Mouse (Mus musculus) neural tube, embryonic 14.5 days (tissue): ENCODE measurements around the gene Tspan32. TPM values are rescaled to one million over a fixed set of nuclear protein-coding genes. Genes with fewer than 3 reads are reported as not detected.

ENCODE experiments used
- ATAC-seq: fragments of 200-750 bp; cut with Nextera tagmentation; 2 replicates; pipeline ENCODE4 v1.8.0; 2017; ENCODE audit warnings: low read depth, mild to moderate bottlenecking, moderate TSS enrichment, moderate library complexity
- H3K27ac ChIP-seq: fragments of 300-500 bp; sonication (generic); 2 replicates; pipeline ENCODE4 v1.5.1; 2014; ENCODE audit warnings: low read depth, mild to moderate bottlenecking, control low read depth, low read length, moderate library complexity, mixed read lengths
- H3K27me3 ChIP-seq: fragments of 300-500 bp; sonication (generic); 2 replicates; pipeline ENCODE4 v1.6.1; 2014; ENCODE audit warnings: low read length; ENCODE audit not compliant: control insufficient read depth, insufficient read depth
- H3K36me3 ChIP-seq: fragments of 300-500 bp; sonication (generic); 2 replicates; pipeline ENCODE4 v1.6.1; 2014; ENCODE audit warnings: low read length, mixed read lengths; ENCODE audit not compliant: control insufficient read depth, insufficient read depth
- H3K4me1 ChIP-seq: fragments of 300-500 bp; sonication (generic); 2 replicates; pipeline ENCODE4 v1.6.1; 2014; ENCODE audit warnings: low read length; ENCODE audit not compliant: control insufficient read depth, insufficient read depth
- H3K4me2 ChIP-seq: fragments of 300-500 bp; sonication (generic); 2 replicates; pipeline ENCODE4 v1.6.1; 2014; ENCODE audit warnings: mild to moderate bottlenecking, low read depth, low read length, control low read depth
- H3K4me3 ChIP-seq: fragments of 300-500 bp; sonication (generic); 2 replicates; pipeline ENCODE4 v1.5.1; 2014; ENCODE audit warnings: low read depth, low read length, control low read depth, mixed read lengths
- H3K9ac ChIP-seq: fragments of 300-500 bp; sonication (generic); replicated peaks from 2 replicates; pipeline ENCODE4 v1.6.1; 2014; ENCODE audit warnings: low read depth, mild to moderate bottlenecking, control low read depth, low read length, mixed read lengths
- H3K9me3 ChIP-seq: fragments of 300-500 bp; sonication (generic); 2 replicates; pipeline ENCODE4 v1.6.1; 2016; ENCODE audit warnings: low read length; ENCODE audit not compliant: control insufficient read depth
- WGBS: fragments of 180-500 bp; shearing (Covaris S2); extraction: QIAGEN DNeasy Blood & Tissue Kit; methylation state at CpG from one replicate; pipeline ENCODE4 v1.1.7; 2014; 5-methylcytosine and 5-hydroxymethylcytosine counted together
- polyA plus RNA-seq: library from polyadenylated mRNA; unstranded; fragments of >200 nt; fragmentation: Nextera tagmentation; extraction: Ambion mirVana; gene quantifications from 2 replicates; pipeline ENCODE4 v1.2.1, GENCODE M21; 2014

Gene Tspan32
- polyA plus RNA-seq, 1 experiment from 2014 or later: 0.62 TPM

DNA sequence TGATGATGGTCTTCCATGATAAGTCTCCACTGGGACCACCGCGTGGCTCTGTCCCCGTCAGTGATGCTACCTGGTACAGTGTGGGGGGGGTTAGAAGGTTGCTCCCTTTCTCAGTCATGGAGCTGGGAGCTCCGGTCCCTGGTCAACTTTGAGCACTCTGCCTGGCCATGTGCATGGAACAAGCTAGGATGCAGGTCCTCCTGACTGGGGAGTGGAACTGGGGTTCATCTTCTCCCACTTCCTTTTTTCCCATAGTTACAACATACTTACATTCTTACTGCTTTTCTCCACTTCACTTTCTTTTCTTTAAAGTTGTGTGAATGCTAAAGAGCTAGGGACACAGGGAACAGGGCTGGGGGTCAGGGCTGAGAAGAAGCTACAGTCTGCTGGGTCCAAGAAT lies 19.7 kb upstream of the Tspan32 start:
- Histone ChIP-seq H3K4me2 (no peak overlapping the region), H3K9me3 (no peaks in the 10 kb centered on the region), H3K36me3 (no peaks in the 10 kb centered on the region), H3K4me3 (no peak overlapping the region), H3K27ac (no peak overlapping the region), H3K4me1 (no peaks in the 10 kb centered on the region), H3K9ac (no peak overlapping the region), H3K27me3 (no peaks in the 10 kb centered on the region)
- no peak for ATAC-seq
- 96% methylated on average over 4 of the region's 4 CpGs for WGBS

DNA sequence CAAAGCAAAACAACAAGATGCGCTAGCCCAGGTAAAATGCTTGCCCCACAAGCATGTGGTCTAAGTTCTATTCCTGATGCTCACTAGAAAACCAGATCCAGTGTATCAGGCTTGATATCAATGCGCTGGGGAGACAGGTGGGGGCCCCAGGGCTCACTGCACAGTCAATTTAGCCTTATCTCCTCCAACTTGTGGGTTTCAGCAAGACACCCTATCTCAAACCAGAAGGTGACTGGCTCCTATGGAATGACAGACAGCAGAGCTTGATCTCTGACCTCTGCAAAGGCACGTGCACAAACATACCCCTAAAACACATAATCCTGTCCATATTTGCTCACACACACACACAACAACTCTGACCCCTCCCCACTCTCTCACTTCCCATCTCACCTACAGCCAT lies 17.1 kb upstream of the Tspan32 start:
- Histone ChIP-seq H3K36me3 (no peaks in the 10 kb centered on the region), H3K4me2 (no peak overlapping the region), H3K4me3 (no peak overlapping the region), H3K4me1 (no peaks in the 10 kb centered on the region), H3K27ac (no peak overlapping the region), H3K9ac (no peak overlapping the region), H3K27me3 (no peaks in the 10 kb centered on the region), H3K9me3 (no peaks in the 10 kb centered on the region)
- 92% methylated on average over 3 of the region's 3 CpGs for WGBS
- ATAC-seq: no peak

DNA sequence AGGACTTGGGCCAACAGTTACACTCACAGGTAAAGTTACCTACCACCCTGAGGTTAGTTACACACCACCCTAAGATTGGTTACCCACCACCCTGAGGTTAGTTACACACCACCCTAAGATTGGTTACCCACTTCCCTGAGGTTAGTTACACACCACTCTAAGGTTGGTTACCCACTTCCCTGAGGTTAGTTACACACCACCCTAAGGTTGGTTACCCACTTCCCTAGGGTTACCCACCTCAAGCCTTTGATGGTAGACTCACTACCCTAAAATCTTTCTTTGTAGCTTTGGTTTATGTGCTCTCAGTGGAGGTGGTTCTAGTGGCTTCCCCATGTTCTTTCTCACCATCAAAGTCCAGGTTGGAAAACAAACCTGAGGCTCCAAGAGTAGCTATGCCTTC lies 9.8 kb upstream of the Tspan32 start:
- no peaks in the 10 kb centered on the region for H3K36me3 ChIP-seq
- H3K27me3 ChIP-seq: no peaks in the 10 kb centered on the region
- H3K4me2 ChIP-seq: no peak overlapping the region
- no peaks in the 10 kb centered on the region for H3K9me3 ChIP-seq
- no peak overlapping the region for H3K9ac ChIP-seq
- H3K4me3 ChIP-seq: no peak overlapping the region
- no peaks in the 10 kb centered on the region for H3K4me1 ChIP-seq
- H3K27ac ChIP-seq: no peak overlapping the region
- no peak for ATAC-seq

DNA sequence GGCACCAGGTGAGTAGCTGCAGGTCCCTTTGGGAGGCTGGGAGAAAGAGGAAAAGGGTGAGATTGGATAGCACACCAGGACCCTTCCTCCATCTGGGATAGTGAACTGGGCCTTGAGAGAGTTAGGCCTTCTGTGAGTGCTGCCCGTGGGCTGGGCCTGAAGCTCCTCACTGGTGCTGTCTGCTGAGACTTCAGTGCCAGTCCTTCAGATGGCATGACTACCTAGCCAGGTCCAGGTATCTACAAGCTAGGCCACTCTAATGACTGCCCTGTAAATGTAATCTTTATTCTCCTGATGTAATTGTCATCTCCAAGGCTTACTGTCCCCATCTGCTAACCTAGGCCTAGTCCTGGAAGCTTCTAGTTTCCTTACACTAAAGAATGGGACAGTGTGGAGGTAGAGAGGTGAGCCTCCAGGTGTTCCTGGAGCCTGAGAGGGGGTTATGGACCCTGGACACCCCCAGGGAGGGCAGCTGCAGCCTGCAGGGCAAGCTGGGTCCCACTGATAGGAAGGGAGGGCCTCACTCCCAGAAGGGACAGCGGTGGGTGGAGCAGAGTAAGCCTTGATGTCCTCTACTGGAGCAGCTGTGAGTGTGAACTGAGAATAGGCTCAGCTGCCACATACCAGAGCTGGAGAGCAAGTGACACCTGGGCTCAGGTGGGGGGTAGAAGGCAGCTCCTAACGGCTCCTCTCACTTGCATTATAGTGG lies 9.1 kb upstream of the Tspan32 start:
- ATAC-seq: no peak
- 75% methylated on average over 3 of the region's 3 CpGs for WGBS

DNA sequence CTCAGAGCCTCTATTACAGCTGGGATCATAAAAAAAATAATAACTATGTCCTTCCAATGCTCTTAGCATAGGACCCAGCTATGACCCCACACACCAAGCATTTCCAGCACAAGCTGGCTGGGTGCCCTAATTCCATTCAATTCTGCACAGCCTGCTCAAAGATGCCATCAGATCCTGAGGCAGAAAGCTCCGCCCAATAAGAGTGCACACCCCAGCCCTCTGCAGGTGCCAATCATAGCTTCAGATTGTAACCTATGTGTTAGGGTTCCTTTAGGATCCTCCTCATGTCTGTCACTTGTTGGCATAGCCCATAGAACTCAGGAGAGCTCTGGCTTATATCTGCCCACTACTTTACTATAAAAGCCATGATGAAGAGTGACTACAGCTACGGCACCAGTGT lies 7.8 kb upstream of the Tspan32 start:
- no peaks in the 10 kb centered on the region for H3K27me3 ChIP-seq
- 80% methylated on average over 2 of the region's 2 CpGs for WGBS
- no peak overlapping the region for H3K9ac ChIP-seq
- no peaks in the 10 kb centered on the region for H3K9me3 ChIP-seq
- H3K4me2 ChIP-seq: no peak overlapping the region
- no peak overlapping the region for H3K4me3 ChIP-seq
- no peaks in the 10 kb centered on the region for H3K36me3 ChIP-seq
- ATAC-seq: no peak
- no peaks in the 10 kb centered on the region for H3K4me1 ChIP-seq
- no peak overlapping the region for H3K27ac ChIP-seq

More for the DNA sequence above, 9.1 kb upstream of the Tspan32 start:
- Histone ChIP-seq H3K9me3 (no peaks in the 10 kb centered on the region), H3K4me1 (no peaks in the 10 kb centered on the region), H3K27me3 (no peaks in the 10 kb centered on the region), H3K4me2 (no peak overlapping the region), H3K27ac (no peak overlapping the region), H3K36me3 (no peaks in the 10 kb centered on the region), H3K9ac (no peak overlapping the region), H3K4me3 (no peak overlapping the region)

DNA sequence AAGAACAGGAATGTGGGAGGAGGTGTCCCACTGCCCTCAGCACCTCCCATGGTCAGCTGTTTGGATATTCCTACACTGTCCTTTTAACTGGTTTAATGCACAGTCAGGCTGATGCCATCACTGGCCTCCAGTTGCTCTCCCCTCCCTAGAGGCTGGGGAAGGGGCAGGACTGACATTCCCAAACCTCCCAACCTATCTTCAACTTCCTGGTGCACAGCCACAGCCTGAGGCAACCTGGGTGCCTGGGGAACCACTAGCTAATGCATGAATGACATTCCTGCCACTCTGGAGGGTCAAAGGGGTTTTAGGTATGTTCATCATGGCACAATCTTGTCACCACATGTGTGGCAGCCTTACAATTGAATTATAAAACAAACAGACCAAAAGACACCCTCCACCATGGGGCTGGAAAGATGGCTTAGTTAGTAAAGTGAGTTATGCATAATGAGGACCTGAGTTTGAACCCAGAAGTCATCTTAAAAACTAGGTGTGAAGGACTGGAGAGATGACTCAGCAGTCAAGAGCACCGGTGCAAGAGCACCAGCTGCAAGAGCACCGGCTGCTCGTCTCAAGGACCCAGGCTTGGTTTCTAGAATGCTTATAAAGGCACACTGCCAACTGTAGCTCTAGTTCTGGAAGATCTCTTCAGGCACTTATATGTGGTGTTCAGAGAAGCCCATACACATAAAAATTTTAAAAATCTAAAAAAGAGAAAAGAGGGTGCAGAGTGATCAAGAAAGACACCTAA lies 7.3 kb upstream of the Tspan32 start:
- H3K4me2 ChIP-seq: no peak overlapping the region
- H3K4me3 ChIP-seq: no peak overlapping the region
- no peaks in the 10 kb centered on the region for H3K4me1 ChIP-seq
- no peak for ATAC-seq
- H3K27ac ChIP-seq: no peak overlapping the region
- H3K9me3 ChIP-seq: no peaks in the 10 kb centered on the region
- H3K27me3 ChIP-seq: no peaks in the 10 kb centered on the region
- 73% methylated on average over 3 of the region's 3 CpGs for WGBS
- H3K9ac ChIP-seq: no peak overlapping the region
- no peaks in the 10 kb centered on the region for H3K36me3 ChIP-seq

- ATAC-seq: no peak
- no peaks in the 10 kb centered on the region for H3K9me3 ChIP-seq
- no peaks in the 10 kb centered on the region for H3K4me1 ChIP-seq
- no peaks in the 10 kb centered on the region for H3K27me3 ChIP-seq
- 22% methylated on average over 3 of the region's 3 CpGs for WGBS
- H3K4me2 ChIP-seq: no peak overlapping the region
- H3K9ac ChIP-seq: no peak overlapping the region
- no peaks in the 10 kb centered on the region for H3K36me3 ChIP-seq
- H3K27ac ChIP-seq: no peak overlapping the region
- H3K4me3 ChIP-seq: no peak overlapping the region
Measured at GRCm38 (mm10) chr7:143002679-143003078, 2.2 kb upstream of the Tspan32 start.

DNA sequence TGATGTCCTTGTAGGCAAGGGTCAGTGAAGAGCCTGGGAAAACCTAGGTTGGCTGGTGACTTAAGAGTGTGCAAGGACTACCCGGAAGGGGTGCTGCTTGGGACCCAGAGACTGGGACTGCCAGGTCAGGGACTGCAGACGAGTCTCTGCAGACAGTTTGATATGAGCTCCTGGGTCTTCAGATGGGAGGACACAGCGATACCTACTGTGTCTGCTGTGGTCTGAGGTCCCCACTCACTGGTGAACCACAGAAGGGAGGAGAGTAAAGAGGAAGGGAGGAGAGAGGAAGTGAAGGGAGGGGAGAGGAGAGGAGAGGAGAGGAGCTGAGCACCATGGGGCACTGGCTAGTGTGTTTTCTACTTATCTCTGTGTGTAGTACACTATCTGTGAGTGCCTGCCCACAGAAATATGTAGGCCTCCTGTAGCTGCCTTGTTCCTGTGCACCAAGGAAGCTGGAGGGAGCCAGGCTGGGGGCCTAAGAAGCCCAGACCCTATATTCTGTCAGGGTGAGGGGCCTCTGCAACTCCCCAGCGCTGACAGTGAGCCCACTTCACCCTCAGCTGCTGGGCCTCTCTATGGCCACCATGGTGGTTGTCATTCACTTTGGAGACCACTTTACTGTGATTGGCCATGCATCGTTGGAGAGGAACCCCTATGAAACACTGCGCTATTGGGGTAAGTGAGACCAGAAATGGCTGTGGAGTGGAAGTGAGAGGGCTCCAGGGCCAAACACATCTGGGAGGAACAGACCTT lies 674 bp downstream of the Tspan32 start:
- Histone ChIP-seq H3K27me3 (no peaks in the 10 kb centered on the region), H3K4me1 (peaks cover 9% of the 10 kb centered on the region; the same call in 1 of the 2 replicates), H3K36me3 (no peaks in the 10 kb centered on the region), H3K9ac (no peak overlapping the region), H3K27ac (no peak overlapping the region), H3K9me3 (no peaks in the 10 kb centered on the region), H3K4me2 (no peak overlapping the region), H3K4me3 (no peak overlapping the region)
- WGBS: 91% methylated on average over 6 of the region's 6 CpGs
- no peak for ATAC-seq
